Mouse (Mus musculus): ENCODE measurements around the gene Slc38a3.

The Slc38a3 gene

GRCm38 (mm10) chr9:107634406-107635278 lies 34.7 kb downstream of the Slc38a3 start:
- no peak for DNase-seq

DNA sequence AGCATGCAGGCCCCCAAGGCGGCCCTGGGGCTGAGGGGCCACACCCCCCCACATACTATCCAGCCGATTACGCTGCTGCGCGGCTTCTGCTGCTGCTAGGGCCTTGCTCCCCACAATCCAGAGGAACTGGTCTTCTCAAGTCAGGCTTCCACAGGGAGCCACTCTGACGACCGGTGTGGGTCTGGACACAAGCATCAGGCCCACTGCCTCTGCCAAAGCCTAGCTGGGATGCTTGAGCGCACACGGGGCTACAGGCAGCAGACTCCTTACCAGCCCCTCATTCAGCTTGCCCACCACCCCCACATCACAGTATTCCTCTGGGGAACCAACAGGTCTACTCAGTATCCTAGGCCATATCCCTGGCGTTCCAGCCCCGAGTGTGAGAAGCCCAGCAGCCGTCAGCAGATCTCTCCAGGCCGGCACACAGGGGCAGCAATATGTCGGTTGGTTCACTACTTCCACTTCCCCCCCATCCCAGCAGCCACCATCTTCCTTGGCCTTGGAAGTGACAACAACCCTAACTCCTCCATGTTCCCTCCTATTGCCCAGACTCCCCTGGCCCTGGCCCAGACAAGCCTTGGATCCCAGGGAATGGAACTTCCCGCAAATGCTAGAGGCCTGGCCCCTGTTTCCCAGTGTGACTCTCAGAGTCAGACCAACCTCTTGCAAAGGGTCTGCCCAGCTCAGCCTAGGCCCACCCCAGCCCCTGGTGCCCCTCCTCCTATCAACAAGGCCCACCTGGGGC lies 35.5 kb downstream of the Slc38a3 start:
- peak; percentile 63 for DNase-seq

DNA sequence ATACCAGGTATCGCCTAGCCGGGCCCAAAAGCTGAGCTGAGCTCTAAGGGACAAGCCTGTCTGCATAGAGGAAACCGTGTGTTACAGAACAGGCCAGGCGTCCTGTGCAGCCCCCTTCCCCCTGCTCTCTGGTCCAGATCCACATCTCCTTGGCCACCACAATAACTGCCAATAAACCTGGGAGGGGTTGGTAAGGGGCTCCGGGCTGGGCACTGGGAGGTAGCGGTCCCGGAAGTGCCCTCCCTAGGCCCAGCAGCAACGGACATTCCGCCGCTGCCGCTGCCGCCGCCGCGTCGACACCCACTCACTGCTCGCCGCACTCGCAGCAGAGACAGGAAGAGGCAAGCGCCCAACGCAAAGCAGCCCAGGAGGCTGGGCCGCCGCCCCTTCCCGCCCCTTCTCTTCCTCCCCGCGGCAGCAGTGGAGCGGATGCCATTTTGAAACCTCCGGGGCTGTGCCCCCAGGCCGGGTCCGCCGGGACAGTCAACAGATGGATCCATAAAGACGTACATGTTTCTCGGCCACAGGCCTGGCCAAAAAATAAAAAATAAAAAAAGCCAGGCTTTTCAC lies 36.2 kb downstream of the Slc38a3 start:
- DNase-seq = peak; percentile 93

DNA sequence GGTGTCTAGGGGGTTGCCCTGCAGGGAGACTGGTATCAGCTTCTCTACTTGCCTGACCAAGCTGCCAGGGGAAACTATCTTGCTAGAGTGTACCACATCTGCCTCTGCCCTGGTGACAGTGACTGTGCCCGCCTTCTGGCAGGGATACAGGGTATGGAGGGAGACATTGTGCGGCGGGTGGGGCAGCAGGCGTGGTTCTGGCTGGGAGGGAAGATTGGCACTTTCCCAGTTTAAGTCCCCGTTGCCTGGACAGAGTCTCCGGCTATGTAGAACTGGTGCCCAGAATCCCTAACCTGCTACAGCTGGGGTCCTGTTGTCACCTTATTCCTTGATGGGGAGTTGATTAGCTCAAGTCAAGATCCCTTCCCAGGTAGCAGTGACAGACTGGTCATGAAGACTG lies 36.9 kb downstream of the Slc38a3 start:
- peak; percentile 84 for DNase-seq

DNA sequence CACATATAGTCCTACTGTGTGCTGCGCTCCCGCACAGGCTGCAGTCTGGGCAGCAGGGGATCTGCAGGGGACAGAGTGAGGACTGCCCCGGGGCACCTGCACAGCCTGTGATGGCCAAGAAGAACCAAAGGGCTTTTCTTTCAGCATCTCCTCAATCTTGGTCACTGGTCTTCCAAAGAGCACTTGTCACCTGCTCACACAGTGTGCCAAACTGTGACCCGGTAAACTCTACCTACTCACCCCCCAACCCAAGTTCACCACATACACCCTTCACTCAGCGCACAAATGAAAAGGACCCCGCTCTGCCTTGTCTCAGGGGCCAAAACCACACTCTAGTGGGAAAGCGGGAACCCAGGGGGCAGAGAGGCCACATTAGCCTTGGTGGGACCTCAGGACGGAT lies 37.5 kb downstream of the Slc38a3 start:
- no peak for DNase-seq

GRCm38 (mm10) chr9:107631311-107631826 lies 38.0 kb downstream of the Slc38a3 start:
- no peak for DNase-seq

GRCm38 (mm10) chr9:107630576-107630975 lies 38.8 kb downstream of the Slc38a3 start:
- DNase-seq = peak; percentile 44

DNA sequence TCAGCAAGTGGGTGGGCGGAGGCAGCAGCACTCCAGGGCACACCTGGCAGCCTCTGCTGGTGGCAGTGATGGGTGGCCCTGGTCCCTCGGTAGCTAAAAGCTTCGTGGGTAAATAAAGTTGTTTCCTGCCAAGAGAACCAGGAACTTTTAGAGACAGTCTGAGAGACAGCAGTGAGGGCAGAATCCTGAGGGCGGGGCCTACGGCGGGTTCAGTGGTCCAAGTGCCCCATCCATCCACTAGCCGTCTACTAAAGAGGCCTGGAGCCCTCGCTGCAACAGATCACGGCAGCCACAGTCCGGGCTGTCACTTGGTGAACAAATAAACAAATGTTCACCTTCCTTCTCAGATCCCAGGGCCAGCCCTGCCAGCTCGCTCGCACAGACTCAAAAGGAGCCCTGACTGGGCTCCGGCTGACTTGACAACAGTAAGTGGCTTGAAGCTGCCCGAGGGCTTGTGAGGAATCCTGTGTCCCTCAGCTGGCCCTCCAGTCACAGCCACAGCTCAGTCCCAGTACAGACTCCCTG lies 39.4 kb downstream of the Slc38a3 start:
- peak; percentile 52 for DNase-seq

DNA sequence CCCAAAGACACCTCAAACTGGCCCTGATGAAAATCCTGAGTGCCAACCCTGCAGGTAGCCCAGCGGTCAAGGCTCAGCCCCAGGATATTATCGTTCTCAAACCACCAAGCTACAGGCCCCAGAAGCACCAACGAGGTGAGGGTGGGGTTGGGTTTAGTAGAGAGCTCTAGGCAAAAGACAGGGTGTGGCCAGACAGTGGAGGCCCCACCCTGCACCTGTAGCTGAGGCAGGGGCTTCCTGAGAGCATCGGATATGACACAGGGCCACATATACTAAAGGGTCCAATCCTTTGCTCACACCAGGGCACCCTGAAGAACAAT lies 40.0 kb downstream of the Slc38a3 start:
- no peak for DNase-seq

DNA sequence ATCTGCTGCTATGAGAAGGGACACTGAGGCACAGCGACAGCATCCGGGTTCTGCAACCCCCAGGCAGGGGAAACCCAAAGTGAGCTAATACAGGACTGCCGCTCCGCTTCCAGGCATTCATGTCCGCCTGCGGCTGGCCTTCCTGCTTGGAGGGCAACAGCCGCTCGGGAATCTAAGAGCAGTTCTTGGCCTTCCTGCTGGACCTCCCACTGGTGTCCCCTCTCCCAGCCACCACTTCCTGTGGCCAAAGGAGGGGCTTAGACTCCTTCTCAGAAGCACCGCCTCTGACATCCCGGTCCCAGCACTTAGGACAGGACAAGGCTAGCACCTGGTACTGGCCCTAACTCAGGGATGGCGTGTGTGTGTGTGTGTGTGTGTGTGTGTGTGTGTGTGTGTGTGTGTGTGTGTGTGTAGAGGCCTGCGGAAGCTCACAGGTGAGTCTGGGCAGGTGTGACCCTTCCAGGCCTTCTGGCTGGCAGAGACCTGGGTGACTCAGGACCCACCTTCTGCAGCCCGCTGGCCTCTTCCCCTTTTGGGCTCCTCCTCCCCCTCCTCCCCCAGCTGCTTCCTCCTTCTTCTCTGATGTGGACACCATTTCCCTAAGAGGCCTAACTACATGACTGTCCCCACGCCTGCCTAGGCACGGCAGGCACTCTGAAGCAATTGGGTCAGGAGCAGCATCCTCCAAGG lies 40.5 kb downstream of the Slc38a3 start:
- DNase-seq = peak; percentile 83

DNA sequence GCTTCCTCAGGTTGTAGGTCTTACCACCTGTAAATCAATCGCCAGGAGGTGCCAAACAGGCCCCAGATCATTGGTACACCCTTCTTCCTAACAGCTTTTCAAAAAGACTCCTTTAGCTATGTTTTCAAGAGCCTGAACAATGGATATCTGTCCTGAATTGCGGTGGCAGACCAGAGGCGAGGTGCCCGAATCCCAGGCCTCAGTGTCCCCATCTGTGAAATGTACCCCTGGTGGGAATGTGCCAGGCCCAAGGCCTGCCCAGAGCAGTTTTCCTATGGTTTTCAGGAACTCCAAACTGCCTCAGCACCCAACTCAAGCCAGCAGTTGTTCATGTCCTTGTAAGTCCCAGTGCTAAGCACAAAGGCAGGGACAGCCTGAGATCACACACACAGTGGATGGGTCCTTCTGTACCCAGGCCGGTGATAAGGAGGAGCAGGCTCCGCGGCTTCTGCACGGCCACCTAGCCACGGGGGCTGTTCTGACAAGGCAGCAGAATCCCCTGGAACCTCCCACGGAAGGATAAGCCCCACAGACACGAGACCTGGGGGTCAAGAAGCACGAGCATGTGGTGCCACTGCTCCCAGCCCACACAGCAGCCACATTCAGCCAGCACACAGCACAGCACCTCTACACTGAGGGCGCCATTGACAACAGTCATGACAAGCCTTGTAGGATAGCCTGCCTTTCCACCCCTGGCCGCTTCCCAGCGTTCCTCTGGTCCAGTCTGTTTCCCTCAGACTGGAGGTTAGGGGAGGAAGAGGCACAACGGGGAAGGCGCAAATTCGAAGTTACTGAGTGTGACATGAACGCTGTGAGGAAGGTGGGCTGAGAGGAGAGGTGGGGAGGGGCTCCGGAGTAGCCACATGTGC lies 41.7 kb downstream of the Slc38a3 start:
- DNase-seq = no peak

DNA sequence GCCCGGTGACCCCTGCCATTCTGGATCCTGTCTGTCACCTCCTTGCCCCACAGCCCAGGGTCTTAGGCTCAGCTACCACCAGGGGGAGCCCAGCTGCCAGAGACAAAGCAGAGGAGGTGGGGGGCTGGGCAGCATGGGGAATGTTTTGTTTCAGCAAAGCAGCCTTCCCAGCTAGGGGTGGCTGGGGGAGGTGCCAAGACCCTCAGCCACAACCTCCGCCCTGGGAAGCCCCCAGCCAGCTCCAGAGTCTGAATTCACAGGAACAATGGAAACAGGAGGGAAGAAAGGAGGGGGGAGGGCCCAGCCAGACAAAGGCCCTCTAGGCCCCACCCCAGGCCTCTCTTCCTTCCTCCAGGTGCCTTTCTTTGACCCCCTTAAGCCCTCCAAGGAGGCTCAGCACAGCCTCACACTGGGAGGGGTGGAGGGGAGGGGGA lies 42.5 kb downstream of the Slc38a3 start:
- peak; percentile 96 for DNase-seq

DNA sequence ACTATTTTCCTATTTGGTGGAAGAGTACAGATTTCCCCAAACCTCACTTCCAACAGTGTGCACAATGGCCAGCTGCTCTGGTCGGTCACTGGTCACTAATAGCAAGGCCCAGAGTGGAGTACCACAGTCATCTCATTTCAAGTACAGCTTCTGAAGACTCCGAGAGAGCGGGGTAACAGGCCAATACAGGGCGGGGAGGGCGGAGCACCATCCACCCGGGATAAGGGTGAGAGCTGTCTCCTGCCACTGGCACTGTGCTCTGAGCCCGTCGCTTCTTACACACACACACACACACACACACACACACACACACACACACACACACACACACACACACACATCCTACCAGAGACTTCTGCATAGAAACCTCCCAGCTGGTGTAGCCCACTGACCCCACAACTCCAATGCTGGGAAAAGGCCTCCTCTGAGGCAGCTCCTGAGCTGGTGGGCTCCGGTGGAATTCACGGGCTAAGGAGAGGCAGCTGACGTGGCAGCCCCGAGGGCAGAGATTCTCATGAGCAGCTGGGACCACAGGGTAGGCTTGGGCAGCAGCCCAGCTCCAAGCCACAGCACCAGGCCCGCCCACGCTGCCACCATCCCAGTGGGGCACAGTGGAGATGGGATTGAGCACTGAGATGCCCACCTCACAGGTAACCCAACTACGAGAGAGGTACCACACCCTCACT lies 43.0 kb downstream of the Slc38a3 start:
- DNase-seq = peak; percentile 44

- no peak for DNase-seq
These were observed 43.8 kb downstream of the Slc38a3 start for GRCm38 (mm10) chr9:107625351-107626128.

DNA sequence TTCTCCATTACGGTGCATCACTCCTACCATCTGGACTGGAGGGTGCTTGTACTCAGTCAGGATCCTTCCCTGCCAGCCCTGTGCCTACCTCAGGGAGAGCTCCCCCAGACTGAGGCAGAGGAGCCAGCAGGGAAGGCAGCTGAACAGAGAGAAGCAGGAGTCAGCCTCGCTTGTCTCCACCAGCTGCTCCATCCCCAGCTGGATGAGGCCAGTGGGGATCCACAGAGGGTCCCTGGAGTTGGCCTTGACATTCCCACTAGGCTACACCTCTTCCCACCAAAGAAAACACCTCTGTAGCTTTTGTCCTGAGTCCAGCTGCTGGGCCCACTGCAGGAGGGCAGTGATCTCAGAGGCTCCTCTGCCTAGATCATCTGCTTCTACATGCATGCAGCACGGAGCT lies 44.4 kb downstream of the Slc38a3 start:
- DNase-seq = no peak

GRCm38 (mm10) chr9:107624539-107624938 lies 44.8 kb downstream of the Slc38a3 start:
- peak; percentile 68 for DNase-seq

DNA sequence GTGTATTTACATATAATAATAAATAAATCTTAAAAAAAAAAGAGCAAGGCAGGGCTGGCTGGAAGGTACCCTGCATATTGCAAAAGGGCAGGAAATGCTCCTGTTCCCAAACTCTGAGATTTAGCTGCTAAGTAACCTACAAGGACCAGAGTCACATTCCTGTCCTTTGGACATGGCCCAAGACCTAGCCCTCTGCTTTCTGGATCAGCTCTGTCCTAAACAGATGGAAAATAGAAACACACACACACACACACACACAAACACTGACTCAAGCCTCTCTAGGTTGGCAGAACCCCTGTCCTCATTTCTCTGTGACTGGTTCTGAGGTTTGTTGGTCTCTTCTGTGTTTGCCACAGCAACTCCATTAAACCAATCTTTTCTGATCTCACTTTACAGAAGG lies 48.4 kb downstream of the Slc38a3 start:
- peak; percentile 69 for DNase-seq

- DNase-seq = no peak
These were observed 49.8 kb downstream of the Slc38a3 start for GRCm38 (mm10) chr9:107619546-107619879.

DNA sequence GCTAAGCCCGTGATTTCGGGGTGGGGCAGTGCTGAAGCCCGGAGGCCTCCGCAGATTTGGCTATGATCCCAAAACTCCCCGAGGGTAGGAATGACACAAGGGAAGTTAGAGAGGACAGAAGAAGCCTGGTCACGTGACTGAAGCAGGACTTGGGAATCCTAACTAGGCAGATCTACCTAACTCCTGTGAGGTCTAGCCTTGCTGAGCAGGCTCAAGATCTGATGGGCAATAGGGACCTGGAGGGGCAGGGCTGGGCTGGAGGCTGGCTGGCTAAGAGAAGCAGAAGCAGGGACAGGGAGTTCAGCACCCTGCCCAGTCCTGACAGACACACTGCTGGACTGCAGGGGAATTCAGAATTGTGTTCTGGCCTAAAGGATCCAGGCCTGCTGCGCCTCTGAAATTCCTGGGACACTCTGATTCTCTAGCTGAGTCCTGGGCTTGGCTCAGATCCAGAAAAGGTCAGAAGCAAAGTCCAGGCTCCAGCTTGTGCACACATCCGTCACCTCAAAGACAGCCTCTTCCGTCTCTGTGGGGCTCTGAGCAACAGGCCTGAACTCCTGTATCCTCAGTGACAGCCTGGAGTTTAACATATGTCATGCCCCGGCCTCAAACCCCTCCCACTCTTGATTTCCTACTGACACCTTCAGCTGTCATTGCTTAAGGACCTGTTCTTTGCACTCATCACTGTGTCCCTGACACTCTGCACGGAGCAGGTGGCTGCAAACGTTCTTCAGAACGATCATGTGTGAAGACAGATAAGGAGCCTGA lies 50.4 kb downstream of the Slc38a3 start:
- DNase-seq = peak; percentile 86

- DNase-seq = no peak
These were observed 51.2 kb downstream of the Slc38a3 start for GRCm38 (mm10) chr9:107618098-107618497.

Data from lung, postnatal 10 days (tissue).